Comparison of ENCODE assay signal across 22 mouse cellular contexts in genomic region chr2:55817273-55817672, GRCm38 (mm10).
A peak's percentile ranks its signal among the peaks of the same experiment; 100 is the strongest.
DNase-seq lines count a peak whose midpoint lies in the region; ATAC-seq lines count a peak whose summit lies in the region.
"Had no signal": no experiment of that assay in that cellular context is flagged by ENCODE, and none has a peak within 500 bp of the region (broad histone marks: within the 10 kb centered on the region; RNA-seq: fewer than 3 reads in every experiment).

No protein-coding gene starts in this region.

- H3K4me1 ChIP-seq in forebrain, embryonic 13.5 days, result peaks cover 9% of the 10 kb centered on the region; the same call in 1 of the 2 replicates
- H3K4me1 ChIP-seq in forebrain, embryonic 15.5 days, result peaks cover 9% of the 10 kb centered on the region; the same call in 1 of the 2 replicates
- 0 out of 2 replicates have a peak, but pooled peaks cover 2% of the 10 kb centered on the region for H3K4me1 ChIP-seq in forebrain, embryonic 16.5 days (replicated peaks; ENCODE audit: control insufficient read depth, insufficient read depth, low read length)
- H3K4me1 ChIP-seq in forebrain, embryonic 12.5 days, result no peaks in the 10 kb centered on the region
- H3K4me1 ChIP-seq: embryonic facial prominence, embryonic 13.5 days; embryonic facial prominence, embryonic 15.5 days had no signal

- no peak overlapping the region for H3K4me3 ChIP-seq in forebrain, embryonic 13.5 days
- H3K4me3 ChIP-seq in forebrain, embryonic 15.5 days, result no peak overlapping the region
- no peak overlapping the region for H3K4me3 ChIP-seq in forebrain, embryonic 16.5 days (replicated peaks; ENCODE audit: low read length)
- H3K4me3 ChIP-seq in forebrain, embryonic 12.5 days (replicated peaks), result no peak overlapping the region
- H3K4me3 ChIP-seq: embryonic facial prominence, embryonic 13.5 days; embryonic facial prominence, embryonic 15.5 days; erythroblast, embryonic 14.5 days had no signal

- peak; percentile 23; the same call in 1 of the 2 replicates for ATAC-seq in forebrain, embryonic 13.5 days
- ATAC-seq in forebrain, embryonic 15.5 days (replicated peaks), result no peak
- peak; percentile 27; the same call in 1 of the 2 replicates for ATAC-seq in forebrain, embryonic 16.5 days
- ATAC-seq in forebrain, embryonic 12.5 days (ENCODE audit: low FRiP score), result no peak
- ATAC-seq in frontal cortex, adult (ENCODE audit: low TSS enrichment), result peak; percentile 84
- ATAC-seq: CD4-positive, CD25-positive, alpha-beta regulatory T cell, adult 4 months had no signal

- no peaks in the 10 kb centered on the region for H3K9me3 ChIP-seq in forebrain, embryonic 13.5 days (replicated peaks)
- no peaks in the 10 kb centered on the region for H3K9me3 ChIP-seq in forebrain, embryonic 15.5 days
- no peaks in the 10 kb centered on the region for H3K9me3 ChIP-seq in forebrain, embryonic 16.5 days (ENCODE audit: control insufficient read depth, low read length)
- H3K9me3 ChIP-seq in forebrain, embryonic 12.5 days, result no peaks in the 10 kb centered on the region
- H3K9me3 ChIP-seq: embryonic facial prominence, embryonic 13.5 days; embryonic facial prominence, embryonic 15.5 days had no signal

- 74% methylated on average over 1 of the region's 1 CpGs for WGBS in forebrain, embryonic 13.5 days
- 69% methylated on average over 1 of the region's 1 CpGs for WGBS in forebrain, embryonic 15.5 days
- WGBS in forebrain, embryonic 16.5 days, result 61% methylated on average over 1 of the region's 1 CpGs
- 82% methylated on average over 1 of the region's 1 CpGs for WGBS in forebrain, embryonic 12.5 days

- no peak for DNase-seq in frontal cortex, adult 2 months (ENCODE audit: extremely low spot score in 1 of 2, low spot score in 1 of 2)
- no peak for DNase-seq in adrenal gland, postnatal 25 days
- DNase-seq: adrenal gland, adult 2 months; adrenal gland, postnatal 10 days; adrenal gland, postnatal 36 days; B cell, adult 2 months; cerebellum, adult 11 months; cerebellum, adult 18-20 months; cerebellum, adult 9-11 months; cerebellum, postnatal 14 days; cerebellum, postnatal 36 days; embryo, embryonic 11 days; gastrocnemius, adult 2 months had no signal

- H3K9ac ChIP-seq in forebrain, embryonic 13.5 days, result no peak overlapping the region
- no peak overlapping the region for H3K9ac ChIP-seq in forebrain, embryonic 15.5 days (replicated peaks)
- no peak overlapping the region for H3K9ac ChIP-seq in forebrain, embryonic 16.5 days (replicated peaks; ENCODE audit: low read depth, low read length)
- no peak overlapping the region for H3K9ac ChIP-seq in forebrain, embryonic 12.5 days
- H3K9ac ChIP-seq: embryonic facial prominence, embryonic 13.5 days; embryonic facial prominence, embryonic 15.5 days had no signal

- no peaks in the 10 kb centered on the region for H3K36me3 ChIP-seq in forebrain, embryonic 13.5 days (ENCODE audit: poor library complexity, severe bottlenecking)
- H3K36me3 ChIP-seq in forebrain, embryonic 15.5 days, result no peaks in the 10 kb centered on the region
- no peaks in the 10 kb centered on the region for H3K36me3 ChIP-seq in forebrain, embryonic 16.5 days (ENCODE audit: control insufficient read depth, insufficient read depth)
- no peaks in the 10 kb centered on the region for H3K36me3 ChIP-seq in forebrain, embryonic 12.5 days (replicated peaks)
- H3K36me3 ChIP-seq: embryonic facial prominence, embryonic 13.5 days; embryonic facial prominence, embryonic 15.5 days had no signal

- no peak overlapping the region for H3K4me2 ChIP-seq in forebrain, embryonic 13.5 days
- no peak overlapping the region for H3K4me2 ChIP-seq in forebrain, embryonic 15.5 days (replicated peaks)
- no peak overlapping the region for H3K4me2 ChIP-seq in forebrain, embryonic 16.5 days (ENCODE audit: low read length)
- no peak overlapping the region for H3K4me2 ChIP-seq in forebrain, embryonic 12.5 days
- H3K4me2 ChIP-seq: embryonic facial prominence, embryonic 13.5 days had no signal

- H3K27me3 ChIP-seq in forebrain, embryonic 13.5 days, result no peaks in the 10 kb centered on the region
- H3K27me3 ChIP-seq in forebrain, embryonic 15.5 days, result no peaks in the 10 kb centered on the region
- H3K27me3 ChIP-seq in forebrain, embryonic 16.5 days (replicated peaks; ENCODE audit: control insufficient read depth, insufficient read depth, low read length), result no peaks in the 10 kb centered on the region
- H3K27me3 ChIP-seq in forebrain, embryonic 12.5 days, result no peaks in the 10 kb centered on the region
- H3K27me3 ChIP-seq: embryonic facial prominence, embryonic 13.5 days; embryonic facial prominence, embryonic 15.5 days had no signal

- no peak overlapping the region for H3K27ac ChIP-seq in forebrain, embryonic 13.5 days
- H3K27ac ChIP-seq in forebrain, embryonic 15.5 days (replicated peaks), result no peak overlapping the region
- H3K27ac ChIP-seq in forebrain, embryonic 16.5 days (ENCODE audit: low read length), result no peak overlapping the region
- H3K27ac ChIP-seq in forebrain, embryonic 12.5 days, result no peak overlapping the region
- H3K27ac ChIP-seq: embryonic facial prominence, embryonic 15.5 days; gastrocnemius, adult 2 months had no signal

Comparison
In these comparisons a context has a peak if more than half of its experiments do, and no peak if none do; other contexts are left out.
1. ATAC-seq: peak in forebrain, embryonic 13.5 days (single experiment), forebrain, embryonic 16.5 days (single experiment) and frontal cortex, adult (single experiment); none in forebrain, embryonic 15.5 days (single experiment) and forebrain, embryonic 12.5 days (single experiment).